In the genomic region with DNA sequence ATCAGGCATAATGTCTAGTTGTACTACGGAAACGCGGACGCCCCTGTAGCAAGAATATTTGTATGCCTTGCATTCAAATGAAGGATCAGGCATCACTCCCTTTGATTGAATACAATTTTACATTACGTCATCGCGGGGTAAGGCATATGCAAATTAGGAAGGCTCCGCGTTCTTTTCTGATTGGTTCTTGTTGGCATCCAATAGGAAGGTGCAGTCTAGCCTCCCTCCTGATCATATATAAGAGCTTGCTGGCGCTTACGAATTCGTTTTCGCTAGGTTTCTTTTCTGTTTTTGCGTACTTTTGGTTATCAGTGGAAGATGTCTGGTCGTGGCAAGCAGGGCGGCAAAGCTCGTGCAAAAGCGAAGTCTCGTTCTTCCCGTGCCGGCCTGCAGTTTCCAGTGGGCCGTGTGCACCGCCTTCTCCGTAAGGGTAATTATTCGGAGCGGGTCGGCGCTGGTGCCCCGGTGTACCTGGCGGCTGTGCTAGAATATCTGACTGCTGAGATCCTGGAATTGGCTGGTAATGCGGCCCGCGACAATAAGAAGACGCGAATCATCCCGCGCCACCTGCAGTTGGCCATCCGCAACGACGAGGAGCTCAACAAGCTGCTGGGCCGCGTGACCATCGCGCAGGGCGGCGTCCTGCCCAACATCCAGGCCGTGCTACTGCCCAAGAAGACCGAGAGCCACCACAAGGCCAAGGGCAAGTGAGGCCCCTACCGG, we compare ENCODE assay signal across 8 mouse cellular contexts. TPM values are rescaled to one million over a fixed set of nuclear protein-coding genes. Genes with fewer than 3 reads are reported as not detected.
A peak's percentile ranks its signal among the peaks of the same experiment; 100 is the strongest.
DNase-seq lines count a peak whose midpoint lies in the region; ATAC-seq and TF ChIP-seq lines count a peak whose summit lies in the region.

A gene (plus strand): TSS at position 266 of the 723 bp plus-strand sequence.
A gene (plus strand): TSS at position 266 of the 723 bp plus-strand sequence.

- ATAC-seq in common myeloid progenitor, adult 5-6 weeks (replicated peaks; ENCODE audit: low read depth, poor library complexity, severe bottlenecking): peak; percentile 74
- ATAC-seq in hindbrain, postnatal 0 days: peak; percentile 92
- peak; percentile 75 for ATAC-seq in megakaryocyte, adult 5-6 weeks (ENCODE audit: poor library complexity, severe bottlenecking)

- peak within 1 kb of the TSS; percentile 99 for H3K27ac ChIP-seq in gastrocnemius, adult 2 months
- peak within 1 kb of the TSS; percentile 99 for H3K27ac ChIP-seq in hindbrain, postnatal 0 days
- H3K27ac ChIP-seq in left cerebral cortex, adult 2 months: peak within 1 kb of the TSS; percentile 98

- DNase-seq in ZHBTc4 (ENCODE audit: low read depth, low spot score): peak; percentile 95
- peak; percentile 91 for DNase-seq in gastrocnemius, adult 2 months
- peak; percentile 99 for DNase-seq in hindbrain, postnatal 0 days (ENCODE audit: low spot score)
- peak; percentile 77 to 84 for DNase-seq in left cerebral cortex, adult 2 months (ENCODE audit: extremely low spot score in 1 of 2, low spot score in 2 of 2)
- peak; percentile 91 for DNase-seq in right cerebral cortex, adult 2 months (ENCODE audit: low spot score in 2 of 2)
- DNase-seq in urinary bladder, postnatal 14 days (ENCODE audit: low spot score): peak; percentile 83

- peak within 1 kb of the TSS; percentile 90 for H3K9ac ChIP-seq in hindbrain, postnatal 0 days (replicated peaks; ENCODE audit: low read length)

- TF ChIP-seq CTCF in gastrocnemius, adult 2 months (IDR thresholded peaks at IDR 0.05): peak; percentile 69
- peak; percentile 76 for TF ChIP-seq CTCF in hindbrain, postnatal 0 days (IDR thresholded peaks at IDR 0.05; ENCODE audit: low read depth)
- TF ChIP-seq CTCF in left cerebral cortex, adult 2 months (IDR thresholded peaks at IDR 0.05): peak; percentile 63

- H3K4me3 ChIP-seq in gastrocnemius, adult 2 months: peak within 1 kb of the TSS; percentile 97
- peak within 1 kb of the TSS; percentile 89 for H3K4me3 ChIP-seq in hindbrain, postnatal 0 days (ENCODE audit: low read length)
- peak within 1 kb of the TSS; percentile 71 for H3K4me3 ChIP-seq in left cerebral cortex, adult 2 months

- peak within 1 kb of the TSS; percentile 82 for H3K4me2 ChIP-seq in hindbrain, postnatal 0 days (ENCODE audit: low read depth, low read length)

- peaks cover 14% of the 10 kb centered on the region for H3K4me1 ChIP-seq in hindbrain, postnatal 0 days (ENCODE audit: insufficient read depth, low read length)

- H3K27me3 ChIP-seq in hindbrain, postnatal 0 days (ENCODE audit: insufficient read depth, low read length): no peaks in the 10 kb centered on the region

- no peaks in the 10 kb centered on the region for H3K36me3 ChIP-seq in hindbrain, postnatal 0 days (ENCODE audit: insufficient read depth, low read length)

- H3K9me3 ChIP-seq in hindbrain, postnatal 0 days (ENCODE audit: low read length): no peaks in the 10 kb centered on the region

- WGBS in hindbrain, postnatal 0 days: under 1% methylated on average over 49 of the region's 49 CpGs

- intact Hi-C loops in gastrocnemius, adult 2 months (cut with DNase I): loop anchor here (1.0 kb wide), 1 partner anchor 26 kb away; no protein-coding TSS in a partner anchor
- intact Hi-C loops in left cerebral cortex, adult 2 months (cut with DNase I): no loop called here

RNA-seq across cellular contexts. Expression of the first gene that starts in this region (rescaled TPM):
- total RNA-seq in common myeloid progenitor, adult 5-6 weeks (2017): 215 and 229 TPM in 2 replicates
- total RNA-seq in gastrocnemius, adult 2 months (2021): 10 to 100 TPM; 10.5 to 11.3 TPM
- total RNA-seq in hindbrain, postnatal 0 days (2014; rRNA removed): 218 and 236 TPM in 2 replicates
- 49.6 and 53.3 TPM in 2 replicates for polyA plus RNA-seq in hindbrain, postnatal 0 days (2015; fragmentation: Nextera tagmentation; extraction: Ambion mirVana)
- 10 to 100 TPM; 55.5 to 59.1 TPM for total RNA-seq in left cerebral cortex, adult 2 months (2021)
- total RNA-seq in megakaryocyte, adult 5-6 weeks (2015): 20.6 and 24.9 TPM in 2 replicates
- total RNA-seq in megakaryocyte, adult 5-6 weeks (2017): 267 and 273 TPM in 2 replicates

RNA-seq across cellular contexts. Expression of the second gene that starts in this region (rescaled TPM):
- total RNA-seq in common myeloid progenitor, adult 5-6 weeks (2017): not detected in 2 replicates
- under 1 TPM; 0.08 to 0.33 TPM for total RNA-seq in gastrocnemius, adult 2 months (2021)
- 2.8 and 4.3 TPM in 2 replicates for total RNA-seq in hindbrain, postnatal 0 days (2014; rRNA removed)
- 0.55 and 0.74 TPM in 2 replicates for polyA plus RNA-seq in hindbrain, postnatal 0 days (2015; fragmentation: Nextera tagmentation; extraction: Ambion mirVana)
- total RNA-seq in left cerebral cortex, adult 2 months (2021): 1 to 10 TPM; 4.8 to 4.9 TPM
- not detected in 2 replicates for total RNA-seq in megakaryocyte, adult 5-6 weeks (2015)
- 0.07 TPM in 1 of 2 replicates, not detected in the other for total RNA-seq in megakaryocyte, adult 5-6 weeks (2017)

Comparison
In these comparisons a context has a peak if more than half of its experiments do, and no peak if none do; other contexts are left out.
1. Peak in every context shown above with its lines: DNase-seq, ATAC-seq, H3K4me3 ChIP-seq and H3K27ac ChIP-seq.